19 mouse cellular contexts compared by ENCODE assay signal in the genomic region with DNA sequence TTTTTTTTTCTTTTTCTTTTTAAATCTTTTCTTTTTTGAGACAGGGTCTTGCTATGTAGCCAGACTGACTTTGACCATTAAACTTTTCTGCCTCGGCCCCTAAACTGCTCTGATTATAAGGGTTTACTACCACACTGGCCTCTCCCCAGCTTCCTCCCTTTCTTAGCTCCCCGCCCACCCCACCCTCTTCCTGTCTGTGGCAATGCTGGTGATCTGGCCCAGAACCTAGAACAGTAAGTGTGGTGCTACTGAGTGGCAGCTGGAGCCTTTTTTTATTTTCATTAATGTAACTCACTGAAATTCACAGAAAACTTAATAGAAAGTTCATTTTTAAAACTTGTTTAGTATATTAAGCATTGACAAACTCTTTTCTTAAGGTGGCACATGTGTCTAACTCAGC. TPM values are rescaled to one million over a fixed set of nuclear protein-coding genes. Genes with fewer than 3 reads are reported as not detected.
DNase-seq lines count a peak whose midpoint lies in the region; TF ChIP-seq lines count a peak whose summit lies in the region.
"Had no signal": no experiment of that assay in that cellular context is flagged by ENCODE, and none has a peak within 500 bp of the region (broad histone marks: within the 10 kb centered on the region; RNA-seq: fewer than 3 reads in every experiment).

No protein-coding gene starts in this region.

- H3K4me1 ChIP-seq in bone marrow, adult 2 months (ENCODE audit: control insufficient read depth, insufficient read depth, low read length): no peaks in the 10 kb centered on the region; the same call in 1 of the 2 replicates

- no peak for TF ChIP-seq CTCF in layer of hippocampus, adult 2 months (conservative IDR thresholded peaks at IDR 0.05)
- TF ChIP-seq CTCF in bone marrow, adult 2 months (IDR thresholded peaks at IDR 0.05; ENCODE audit: control insufficient read depth, insufficient read depth, low read length): no peak

- 11% methylated on average over 2 of the region's 2 CpGs for WGBS in bone marrow, adult 2 months
- WGBS in macrophage (ENCODE audit: missing documents): 6% methylated on average over 2 of the region's 2 CpGs

- no peak overlapping the region for H3K4me3 ChIP-seq in layer of hippocampus, adult 2 months
- no peak overlapping the region for H3K4me3 ChIP-seq in bone marrow, adult 2 months (replicated peaks; ENCODE audit: control insufficient read depth, low read depth, low read length)
- H3K4me3 ChIP-seq in macrophage (ENCODE audit: inconsistent target): no peak overlapping the region
- H3K4me3 ChIP-seq: heart, embryonic 10.5 days had no signal

- H3K27ac ChIP-seq in layer of hippocampus, adult 2 months: 0 out of 2 replicates have a peak overlapping the region, but pooled peaks have one; percentile 14
- peak overlapping the region; percentile 49; the same call in 1 of the 2 replicates for H3K27ac ChIP-seq in bone marrow, adult 2 months (ENCODE audit: control insufficient read depth, insufficient read depth, low read depth, low read length, poor library complexity)
- peak overlapping the region; percentile 33 for H3K27ac ChIP-seq in macrophage
- H3K27ac ChIP-seq: heart, embryonic 10.5 days had no signal

- H3K79me2 ChIP-seq in macrophage (ENCODE audit: inconsistent target): no peaks in the 10 kb centered on the region

- TF ChIP-seq POLR2A in bone marrow, adult 2 months (IDR thresholded peaks at IDR 0.05; ENCODE audit: borderline replicate concordance, control insufficient read depth, low read depth, low read length): no peak

- DNase-seq in layer of hippocampus, adult 2 months (ENCODE audit: low spot score in 2 of 2): no peak
- no peak for DNase-seq in layer of hippocampus, postnatal 10 days (ENCODE audit: low spot score in 2 of 2)
- peak; percentile 35 for DNase-seq in CD4-positive, CD25-positive, alpha-beta regulatory T cell, adult 2 months (ENCODE audit: low read depth, low spot score)
- no peak for DNase-seq in urinary bladder, postnatal 4 days (ENCODE audit: low spot score in 2 of 2)
- DNase-seq in adrenal gland, adult 18-20 months (ENCODE audit: low spot score in 2 of 2): no peak
- DNase-seq: adrenal gland, postnatal 10 days; cerebellum, adult 9-10 months; forebrain, postnatal 0 days; gastrocnemius, postnatal 14 days; kidney, adult 9 months; kidney, postnatal 4 days; lung, postnatal 4 days; midbrain, embryonic 14.5 days; right cerebral cortex, postnatal 4 days had no signal

- H3K36me3 ChIP-seq in macrophage (ENCODE audit: inconsistent target): peaks cover 70% of the 10 kb centered on the region

RNA-seq across cellular contexts. Expression of a gene that starts 7.5 kb away (rescaled TPM):
- 10 to 100 TPM; 15.0 to 16.2 TPM for total RNA-seq in layer of hippocampus, adult 2 months (2021)
- total RNA-seq in layer of hippocampus, postnatal 10 days (2021): 10 to 100 TPM in 1 of 2 experiments, 1 to 10 TPM in 1; 9.8 to 11.0 TPM
- polyA plus RNA-seq in bone marrow, adult 2 months (2011; ENCODE audit: insufficient read depth, insufficient read length, low replicate concordance, missing spikeins): 1.4 TPM in 1 of 2 replicates, not detected in the other
- total RNA-seq in macrophage (2018; cell fraction: chromatin; rRNA removed): 10 to 100 TPM in 3 of 26 experiments, 1 to 10 TPM in 10, under 1 TPM in 8, not detected in 5; 0.58 to 79.2 (median 1.6) TPM
- total RNA-seq in macrophage (2018; cell fraction: cytosol; rRNA removed): 1 to 10 TPM in 2 of 26 experiments, under 1 TPM in 23, not detected in 1; 0.14 to 3.4 (median 0.35) TPM
- 10 to 100 TPM in 2 of 26 experiments, 1 to 10 TPM in 15, under 1 TPM in 9; 0.51 to 71.5 (median 1.2) TPM for total RNA-seq in macrophage (2018; cell fraction: nucleus; rRNA removed)
- 0.20 TPM in 1 of 3 replicates, not detected in the others for polyA plus RNA-seq in macrophage (2018)
- total RNA-seq in adrenal gland, adult 18-20 months (2021): 1 to 10 TPM; 1.5 TPM

RNA-seq across cellular contexts. Expression of a gene that starts 11.6 kb away (rescaled TPM):
- 10 to 100 TPM; 23.5 to 24.0 TPM for total RNA-seq in layer of hippocampus, adult 2 months (2021)
- 10 to 100 TPM; 26.4 to 28.1 TPM for total RNA-seq in layer of hippocampus, postnatal 10 days (2021)
- polyA plus RNA-seq in bone marrow, adult 2 months (2011; ENCODE audit: insufficient read depth, insufficient read length, low replicate concordance, missing spikeins): 19.6 and 26.5 TPM in 2 replicates
- 100 to 1,000 TPM in 3 of 26 experiments, 10 to 100 TPM in 23; 37.0 to 166 (median 81.2) TPM for total RNA-seq in macrophage (2018; cell fraction: chromatin; rRNA removed)
- 10 to 100 TPM; 22.4 to 52.3 (median 39.1) TPM for total RNA-seq in macrophage (2018; cell fraction: cytosol; rRNA removed)
- 100 to 1,000 TPM in 1 of 26 experiments, 10 to 100 TPM in 25; 34.1 to 161 (median 53.5) TPM for total RNA-seq in macrophage (2018; cell fraction: nucleus; rRNA removed)
- polyA plus RNA-seq in macrophage (2018): 25.2 to 36.6 TPM (median 28.8 TPM) in 3 replicates
- total RNA-seq in adrenal gland, adult 18-20 months (2021): 10 to 100 TPM; 25.2 to 25.5 TPM

RNA-seq across cellular contexts. Expression of a gene that starts 11.6 kb away (rescaled TPM):
- total RNA-seq in layer of hippocampus, adult 2 months (2021): 10 to 100 TPM; 59.7 to 61.3 TPM
- total RNA-seq in layer of hippocampus, postnatal 10 days (2021): 10 to 100 TPM; 46.3 to 56.3 TPM
- polyA plus RNA-seq in bone marrow, adult 2 months (2011; ENCODE audit: insufficient read depth, insufficient read length, low replicate concordance, missing spikeins): 12.2 and 17.2 TPM in 2 replicates
- 10 to 100 TPM; 20.1 to 86.9 (median 44.5) TPM for total RNA-seq in macrophage (2018; cell fraction: chromatin; rRNA removed)
- 100 to 1,000 TPM in 11 of 26 experiments, 10 to 100 TPM in 15; 73.2 to 117 (median 92.3) TPM for total RNA-seq in macrophage (2018; cell fraction: cytosol; rRNA removed)
- total RNA-seq in macrophage (2018; cell fraction: nucleus; rRNA removed): 100 to 1,000 TPM in 1 of 26 experiments, 10 to 100 TPM in 25; 41.2 to 111 (median 55.1) TPM
- polyA plus RNA-seq in macrophage (2018): 72.8 to 94.2 TPM (median 85.6 TPM) in 3 replicates
- total RNA-seq in adrenal gland, adult 18-20 months (2021): 10 to 100 TPM; 37.5 to 39.0 TPM

RNA-seq across cellular contexts. Expression of a gene that starts 19.7 kb away (rescaled TPM):
- 10 to 100 TPM; 32.5 to 44.4 TPM for total RNA-seq in layer of hippocampus, adult 2 months (2021)
- 10 to 100 TPM; 25.6 to 31.7 TPM for total RNA-seq in layer of hippocampus, postnatal 10 days (2021)
- 22.0 and 34.9 TPM in 2 replicates for polyA plus RNA-seq in bone marrow, adult 2 months (2011; ENCODE audit: insufficient read depth, insufficient read length, low replicate concordance, missing spikeins)
- 10 to 100 TPM; 10.7 to 96.0 (median 49.5) TPM for total RNA-seq in macrophage (2018; cell fraction: chromatin; rRNA removed)
- total RNA-seq in macrophage (2018; cell fraction: cytosol; rRNA removed): 10 to 100 TPM in 18 of 26 experiments, 1 to 10 TPM in 8; 7.5 to 16.6 (median 12.2) TPM
- 10 to 100 TPM in 25 of 26 experiments, 1 to 10 TPM in 1; 8.5 to 76.7 (median 28.4) TPM for total RNA-seq in macrophage (2018; cell fraction: nucleus; rRNA removed)
- polyA plus RNA-seq in macrophage (2018): 13.0 to 14.5 TPM (median 14.1 TPM) in 3 replicates
- total RNA-seq in adrenal gland, adult 18-20 months (2021): 10 to 100 TPM; 19.7 to 20.1 TPM

RNA-seq across cellular contexts. Expression of a gene that starts 45.9 kb away (rescaled TPM):
- 1 to 10 TPM; 6.3 to 6.7 TPM for total RNA-seq in layer of hippocampus, adult 2 months (2021)
- 1 to 10 TPM; 6.9 to 7.4 TPM for total RNA-seq in layer of hippocampus, postnatal 10 days (2021)
- 5.4 and 15.5 TPM in 2 replicates for polyA plus RNA-seq in bone marrow, adult 2 months (2011; ENCODE audit: insufficient read depth, insufficient read length, low replicate concordance, missing spikeins)
- 1 to 10 TPM in 5 of 26 experiments, under 1 TPM in 11, not detected in 10; 0.17 to 4.4 (median 0.39) TPM for total RNA-seq in macrophage (2018; cell fraction: chromatin; rRNA removed)
- under 1 TPM in 12 of 26 experiments, not detected in 14; 0.03 to 0.48 (median 0.05) TPM for total RNA-seq in macrophage (2018; cell fraction: cytosol; rRNA removed)
- total RNA-seq in macrophage (2018; cell fraction: nucleus; rRNA removed): 1 to 10 TPM in 4 of 26 experiments, under 1 TPM in 6, not detected in 16; 0.11 to 1.7 (median 0.52) TPM
- polyA plus RNA-seq in macrophage (2018): 0.03 to 0.07 TPM in 2 of 3 replicates, not detected in the other
- total RNA-seq in adrenal gland, adult 18-20 months (2021): 1 to 10 TPM; 1.3 to 6.6 TPM
- total RNA-seq: G1E; liver, adult 2 months had no signal
- polyA plus RNA-seq: G1E had no signal

Comparison
In these comparisons a context has a peak if more than half of its experiments do, and no peak if none do; other contexts are left out.
1. RNA of a gene that starts 7.5 kb away (total RNA-seq): 15.0 to 16.2 TPM in layer of hippocampus, adult 2 months and 9.8 to 11.0 TPM in layer of hippocampus, postnatal 10 days; 1.5 TPM in adrenal gland, adult 18-20 months; every median in the first group is over 4 times any median in the second.
2. Peak in every context shown above with its lines, with median percentiles within 50 percentile points of each other: H3K27ac ChIP-seq.